Mouse (Mus musculus) heart, postnatal 14 days (tissue): ENCODE data around the gene Mapkapk5. TPM values are rescaled to one million over a fixed set of nuclear protein-coding genes. Genes with fewer than 3 reads are reported as not detected.
"Not testable (repeated sequence)": the region's sequence is repeated elsewhere in the genome, so short reads cannot be mapped to it uniquely, and the experiment has no call there.

Experiments used
- DNase-seq, 2 experiments: peaks; one replicate each; pipeline ENCODE4 v3.0.0; 2021 to 2022
- intact Hi-C: fragments of 180-260 bp; cut with DNase I; formaldehyde crosslinking; loops from one replicate; pipeline ENCODE4 v1.15.1; 2025
- total RNA-seq, 2 experiments: library from RNA; stranded (reverse); gene quantifications; 2 replicates each; pipeline ENCODE4 v1.2.3; 2021

Mapkapk5 gene
- total RNA-seq, 2 experiments from 2014 or later = 60.7 to 61.7 TPM

DNA sequence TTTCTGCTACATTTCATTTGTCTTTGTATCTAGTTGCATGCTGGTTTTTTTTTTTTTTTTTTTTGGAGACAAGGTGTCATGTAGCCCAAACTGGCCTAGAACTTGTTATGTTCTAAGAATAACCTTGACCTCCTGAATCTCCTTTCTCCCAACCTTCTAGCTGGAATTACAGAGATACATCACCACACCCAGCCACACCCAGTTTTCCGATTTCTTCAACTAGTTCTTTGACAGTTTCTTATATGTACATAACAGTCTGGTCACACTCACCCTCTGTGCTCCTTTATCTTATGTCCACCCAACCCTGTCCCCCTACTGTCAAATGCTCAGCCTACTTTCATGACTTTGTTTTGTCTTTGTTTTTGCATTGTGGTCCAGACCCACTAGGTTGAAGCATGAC lies 38.9 kb downstream of the Mapkapk5 start:
- intact Hi-C loops = no loop called here

DNA sequence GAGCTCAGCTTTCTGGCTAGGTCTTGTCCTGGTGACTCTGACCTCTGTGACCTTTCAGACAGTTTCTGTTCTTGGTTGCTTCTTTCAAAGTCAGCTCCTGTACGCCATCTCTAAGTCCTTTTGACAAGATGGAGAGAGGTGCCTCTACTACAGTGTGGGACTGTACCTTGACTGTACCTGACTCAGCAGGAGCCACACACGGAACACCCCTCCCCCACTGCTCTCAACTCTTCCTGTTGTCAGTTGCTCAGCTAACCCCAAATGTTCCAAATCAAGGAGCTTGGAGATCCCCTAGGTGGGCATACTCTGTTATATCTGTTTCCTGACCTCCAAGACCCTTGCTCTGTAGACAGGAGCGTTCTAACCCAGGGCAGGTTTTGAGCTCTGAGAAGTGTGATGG lies 42.5 kb downstream of the Mapkapk5 start, which contains the start of gene Adam1b:
Gene Adam1b (minus strand): TSS at position 205 of the 400 bp plus-strand sequence.
- intact Hi-C loops = no loop called here

More for the DNA sequence above, 38.9 kb downstream of the Mapkapk5 start:
- DNase-seq = no peak

DNA sequence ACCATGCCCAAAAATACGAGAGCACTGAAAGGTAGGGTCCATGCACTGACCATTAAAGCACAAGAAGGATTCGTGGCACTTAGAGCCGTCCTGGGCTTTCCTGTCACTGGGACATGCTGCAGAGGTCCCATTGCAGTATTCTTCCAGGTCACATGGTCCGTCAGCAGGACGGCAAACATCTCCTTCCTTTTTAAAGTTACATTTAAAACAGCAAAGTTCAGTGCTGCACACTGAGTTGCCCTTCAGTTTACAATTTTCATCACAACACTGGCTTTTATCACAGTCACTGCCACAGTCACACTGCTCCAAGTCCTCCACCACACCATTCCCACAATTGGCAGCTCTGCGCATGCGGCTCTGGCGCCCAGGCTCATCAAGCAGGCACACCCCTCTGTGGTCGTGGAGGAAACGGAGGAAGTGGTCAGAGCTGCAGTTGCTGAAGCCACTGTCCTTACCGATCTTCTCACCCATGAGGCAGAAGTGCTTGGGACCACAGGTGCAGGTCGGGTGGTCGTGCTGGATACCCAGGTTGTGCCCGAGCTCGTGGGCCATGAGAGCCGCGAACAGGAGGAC lies 44.2 kb downstream of the Mapkapk5 start:
- DNase-seq, intact Hi-C loops: not testable (repeated sequence)

More for the DNA sequence above, 42.5 kb downstream of the Mapkapk5 start, which contains the start of gene Adam1b:
- no peak for DNase-seq

DNA sequence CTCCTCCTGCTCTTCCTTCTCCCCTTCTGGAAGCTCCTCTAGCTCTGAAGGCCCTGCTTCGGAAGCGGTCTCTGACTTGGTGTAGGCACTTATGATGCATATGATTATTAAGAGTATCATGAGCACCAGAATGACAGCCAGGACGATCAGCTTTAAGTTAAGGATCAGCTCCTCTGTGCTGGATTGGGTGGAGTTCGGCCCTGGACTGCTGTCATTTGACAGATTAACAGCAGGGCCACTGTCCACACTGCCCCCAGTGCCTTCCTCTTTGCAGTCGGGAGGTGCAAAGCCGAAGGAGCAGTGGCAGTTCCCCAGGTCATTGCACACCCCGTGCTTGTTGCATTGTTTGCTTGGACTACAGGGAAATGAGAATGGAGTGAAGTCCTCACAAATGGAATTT lies 45.0 kb downstream of the Mapkapk5 start:
- DNase-seq = no peak
- intact Hi-C loops = no loop called here

DNA sequence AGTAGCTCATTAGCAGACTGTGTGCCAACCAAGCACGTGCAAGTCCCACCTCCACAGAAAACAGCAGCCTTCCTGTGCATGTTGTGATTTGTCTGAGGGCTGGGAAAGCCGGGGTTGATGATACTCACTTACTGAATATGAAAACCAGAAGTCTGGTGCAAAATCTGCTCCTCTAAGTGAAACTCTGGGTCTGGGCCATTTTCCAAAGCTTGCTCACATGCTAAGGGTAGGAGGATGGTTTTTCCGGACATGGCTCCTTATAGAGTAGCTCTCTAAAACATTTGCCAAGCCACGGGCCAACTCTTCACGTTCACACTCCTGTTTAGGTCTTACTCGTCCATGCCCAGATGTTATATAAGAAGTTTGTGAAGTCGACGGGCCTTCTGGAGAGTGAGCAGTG lies 52.4 kb downstream of the Mapkapk5 start:
- intact Hi-C loops = no loop called here
- no peak for DNase-seq

DNA sequence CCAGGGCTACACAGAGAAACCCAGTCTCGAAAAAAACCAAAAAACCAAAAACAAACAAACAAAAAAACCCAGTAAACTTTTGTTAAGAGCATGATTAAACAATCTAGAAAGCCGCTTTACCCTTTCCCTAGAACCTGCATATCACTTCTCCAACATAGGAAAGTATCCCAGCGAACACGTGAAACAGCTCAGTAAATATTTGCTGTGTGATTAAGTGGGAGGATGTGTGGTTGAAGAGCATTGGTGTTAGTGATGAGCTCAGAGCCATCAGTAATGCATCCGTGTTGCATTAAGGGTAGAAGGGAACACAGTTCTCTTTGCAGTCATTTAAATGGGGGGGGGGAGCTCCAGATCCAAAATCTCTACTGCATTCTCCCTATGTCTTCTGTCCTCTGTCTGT lies 60.9 kb downstream of the Mapkapk5 start:
- intact Hi-C loops = no loop called here
- no peak for DNase-seq

DNA sequence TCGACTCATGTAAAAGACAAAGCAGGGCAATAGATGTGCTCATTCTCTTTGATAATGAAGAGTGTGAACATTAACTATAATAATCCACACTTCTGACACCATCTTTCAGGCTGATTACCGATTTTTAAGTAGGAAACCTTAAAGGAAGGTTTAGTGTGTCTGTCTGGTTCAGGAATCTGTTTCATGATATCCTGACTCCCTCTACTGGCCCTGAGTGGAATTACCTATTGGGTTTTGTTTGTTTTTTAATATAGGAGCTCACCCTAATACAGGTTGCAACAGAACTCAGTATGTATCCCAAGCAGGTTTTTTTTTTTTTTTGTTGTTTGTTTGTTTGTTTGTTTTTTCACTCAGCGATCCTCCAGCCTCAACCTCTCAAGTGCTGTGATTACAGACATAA lies 68.0 kb downstream of the Mapkapk5 start:
- intact Hi-C loops = loop anchor here (1.0 to 5.0 kb wide), 2 partner anchors 27 to 35 kb away; no protein-coding TSS in a partner anchor
- peak in 1 of 2 experiments; percentile 55 for DNase-seq

DNA sequence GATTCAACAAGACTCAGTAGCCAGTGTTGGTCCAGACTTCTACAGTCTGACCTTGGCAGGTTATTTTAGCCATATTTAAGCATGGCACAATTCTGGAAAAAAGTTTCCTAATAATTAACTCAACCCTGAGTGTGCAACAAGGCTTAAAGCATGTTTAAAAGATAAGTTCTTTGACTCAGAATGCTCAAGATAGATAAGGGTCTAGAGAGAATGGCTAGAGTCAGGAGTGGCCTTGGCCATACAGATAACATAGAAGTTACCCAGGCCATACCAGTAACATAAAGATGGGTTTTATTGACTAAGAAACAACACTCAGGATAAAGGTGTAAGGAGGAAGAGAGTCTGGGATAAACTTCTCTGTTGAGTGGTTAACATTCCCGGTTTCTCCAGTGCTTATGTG lies 69.7 kb downstream of the Mapkapk5 start:
- intact Hi-C loops = loop anchor here (5.0 kb wide), 1 partner anchor 34 kb away; no protein-coding TSS in a partner anchor
- DNase-seq = no peak

Other genes with a start within 250 kb of the Mapkapk5 start
- 10 to 100 TPM; 50.3 to 55.4 TPM for gene Trafd1, start 160.3 kb downstream of the Mapkapk5 start, total RNA-seq
- gene Naa25, start 148.0 kb downstream of the Mapkapk5 start, total RNA-seq = 10 to 100 TPM; 20.6 to 21.5 TPM
- gene Tmem116, start 94.0 kb downstream of the Mapkapk5 start, total RNA-seq = 1 to 10 TPM; 8.4 to 9.4 TPM
- 10 to 100 TPM; 84.7 to 93.4 TPM for gene Erp29, start 93.4 kb downstream of the Mapkapk5 start, total RNA-seq
- gene Adam1b, start 42.5 kb downstream of the Mapkapk5 start, total RNA-seq = not detected
- 1 to 10 TPM; 3.4 to 3.5 TPM for gene Adam1a, start 423 bp downstream of the Mapkapk5 start, total RNA-seq
- not detected for gene Gm42878, start 423 bp downstream of the Mapkapk5 start, total RNA-seq
- gene Aldh2, start 47.9 kb upstream of the Mapkapk5 start, total RNA-seq = 100 to 1,000 TPM; 133 to 162 TPM
- 10 to 100 TPM; 39.8 to 41.0 TPM for gene Acad12, start 73.0 kb upstream of the Mapkapk5 start, total RNA-seq
- 10 to 100 TPM; 14.0 to 15.4 TPM for gene Acad10, start 114.6 kb upstream of the Mapkapk5 start, total RNA-seq
- gene Brap, start 114.7 kb upstream of the Mapkapk5 start, total RNA-seq = 10 to 100 TPM; 26.7 to 27.6 TPM
- gene Atxn2, start 165.4 kb upstream of the Mapkapk5 start, total RNA-seq = 100 to 1,000 TPM; 155 to 169 TPM